Mouse (Mus musculus) ovary, adult 2 months (tissue): ENCODE results near the gene Ubn1. TPM values are rescaled to one million over a fixed set of nuclear protein-coding genes. Genes with fewer than 3 reads are reported as not detected.

Experiments
- polyA plus RNA-seq: library from polyadenylated mRNA; depleted of rRNA; stranded (reverse); fragments of >200 nt; gene quantifications from 2 replicates; pipeline ENCODE4 v1.2.3, GENCODE M21; 2012; rRNA removed

The Ubn1 gene
- polyA plus RNA-seq: 35.8 and 43.4 TPM in 2 replicates

GRCm38 (mm10) chr16:5049774-5050234 is at the start of gene Ubn1, which contains the start of gene Glyr1:
Gene Ubn1, plus strand, starts transcription at chr16:5050057.
Gene Glyr1, minus strand, starts transcription at chr16:5049863.

GRCm38 (mm10) chr16:5007067-5007466 is 42.8 kb upstream of the Ubn1 start, which contains the start of gene Smim22:
Gene Smim22, plus strand, starts transcription at chr16:5007288.

DNA sequence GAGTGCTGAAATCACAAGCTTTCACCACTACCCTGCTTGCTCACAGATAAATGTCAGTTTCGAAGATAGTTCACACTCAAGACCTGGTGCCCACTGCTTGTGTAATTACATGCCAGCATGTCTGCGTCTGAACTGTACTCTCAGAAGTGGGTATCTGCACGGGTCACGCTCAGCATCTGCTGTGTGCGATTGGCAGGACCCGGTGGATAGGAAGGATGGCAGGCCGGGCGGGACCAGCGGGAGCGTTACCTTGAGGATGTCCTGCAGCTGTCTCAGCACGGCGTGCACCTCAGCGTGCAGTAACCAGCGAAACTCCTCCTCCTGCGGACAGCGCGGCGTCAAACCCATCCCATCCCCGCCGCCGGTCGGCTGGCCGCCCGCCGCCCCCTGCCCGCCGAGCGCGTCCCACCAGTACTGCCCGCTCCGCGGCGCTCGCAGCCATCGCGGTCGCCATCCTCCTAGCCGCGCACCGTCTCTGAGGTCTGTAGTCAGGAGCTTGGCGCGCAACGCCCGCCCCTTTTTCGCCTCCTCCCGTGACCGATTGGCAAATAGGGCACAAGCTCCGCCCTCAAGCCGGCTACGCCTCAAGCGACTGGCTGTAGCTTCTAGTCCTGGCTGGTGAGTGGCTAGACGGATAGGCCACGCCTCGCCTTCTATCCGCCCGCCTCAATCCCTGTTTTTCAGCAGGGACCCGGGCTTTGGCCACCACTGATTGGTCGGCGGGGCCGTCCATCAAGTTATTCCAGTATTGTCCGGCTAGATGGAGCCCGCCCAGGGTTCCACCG is 36.6 kb upstream of the Ubn1 start, which contains the start of gene Rogdi:
Gene Rogdi, minus strand, starts transcription at position 500 of the 785 bp plus-strand sequence.

GRCm38 (mm10) chr16:5132401-5132801 is 82.5 kb downstream of the Ubn1 start, which contains the start of gene Ppl:
Gene Ppl, minus strand, starts transcription at chr16:5132421.

Other genes with a start within 250 kb of the Ubn1 start
- 0.67 and 2.1 TPM in 2 replicates for gene 4930562C15Rik, start 214.6 kb upstream of the Ubn1 start, polyA plus RNA-seq
- gene Ubald1, start 169.7 kb upstream of the Ubn1 start, polyA plus RNA-seq: 52.7 and 57.2 TPM in 2 replicates
- gene Mgrn1, start 163.8 kb upstream of the Ubn1 start, polyA plus RNA-seq: 193 and 194 TPM in 2 replicates
- 117 and 119 TPM in 2 replicates for gene Nudt16l1, start 111.3 kb upstream of the Ubn1 start, polyA plus RNA-seq
- gene Anks3, start 85.9 kb upstream of the Ubn1 start, polyA plus RNA-seq: 77.8 and 90.4 TPM in 2 replicates
- gene Sept12, start 52.2 kb upstream of the Ubn1 start, polyA plus RNA-seq: 0.18 and 0.52 TPM in 2 replicates
- gene Smim22, start 42.8 kb upstream of the Ubn1 start, polyA plus RNA-seq: 37.0 and 63.4 TPM in 2 replicates
- gene Rogdi, start 36.5 kb upstream of the Ubn1 start, polyA plus RNA-seq: 117 and 151 TPM in 2 replicates
- 58.9 and 68.7 TPM in 2 replicates for gene Glyr1, start 194 bp upstream of the Ubn1 start, polyA plus RNA-seq
- 3.4 and 3.5 TPM in 2 replicates for gene Ppl, start 82.4 kb downstream of the Ubn1 start, polyA plus RNA-seq
- 0.81 and 0.83 TPM in 2 replicates for gene Sec14l5, start 97.1 kb downstream of the Ubn1 start, polyA plus RNA-seq
- 56.9 and 64.1 TPM in 2 replicates for gene Nagpa, start 154.0 kb downstream of the Ubn1 start, polyA plus RNA-seq
- gene AU021092, start 172.2 kb downstream of the Ubn1 start, polyA plus RNA-seq: 78.3 and 86.0 TPM in 2 replicates
- gene Alg1, start 183.6 kb downstream of the Ubn1 start, polyA plus RNA-seq: 81.5 and 85.5 TPM in 2 replicates
- gene Eef2kmt, start 205.9 kb downstream of the Ubn1 start, polyA plus RNA-seq: 105 and 108 TPM in 2 replicates